Mouse (Mus musculus) lung, postnatal 0 days (tissue): ENCODE measurements around the gene Bri3. TPM values are rescaled to one million over a fixed set of nuclear protein-coding genes. Genes with fewer than 3 reads are reported as not detected.
A peak's percentile ranks its signal among the peaks of the same experiment; 100 is the strongest.
"Not testable (repeated sequence)": the region's sequence is repeated elsewhere in the genome, so short reads cannot be mapped to it uniquely, and the experiment has no call there.

Source experiments
- ATAC-seq: fragments of 200-750 bp; cut with Nextera tagmentation; 2 replicates; pipeline ENCODE4 v1.8.0; 2017; ENCODE audit warnings: moderate library complexity
- DNase-seq: peaks from one replicate; pipeline ENCODE4 v3.0.0-alpha.2; 2016; ENCODE audit warnings: low spot score
- H3K27ac ChIP-seq: fragments of 300-500 bp; sonication (generic); 2 replicates; pipeline ENCODE4 v1.5.1; 2014; ENCODE audit warnings: antibody characterized with exemption, mild to moderate bottlenecking, low read length, mixed read lengths
- H3K27me3 ChIP-seq: fragments of 300-500 bp; sonication (generic); replicated peaks from 2 replicates; pipeline ENCODE4 v1.6.1; 2014; ENCODE audit warnings: low read length, mixed read lengths; ENCODE audit not compliant: insufficient read depth
- H3K36me3 ChIP-seq: fragments of 300-500 bp; sonication (generic); 2 replicates; pipeline ENCODE4 v1.6.1; 2014; ENCODE audit warnings: low read length, mixed read lengths; ENCODE audit not compliant: insufficient read depth
- H3K4me1 ChIP-seq: fragments of 300-500 bp; sonication (generic); 2 replicates; pipeline ENCODE4 v1.6.1; 2014; ENCODE audit warnings: antibody characterized with exemption, low read depth, low read length, mixed read lengths; ENCODE audit not compliant: insufficient read depth
- H3K4me2 ChIP-seq: fragments of 300-500 bp; sonication (generic); replicated peaks from 2 replicates; pipeline ENCODE4 v1.6.1; 2014; ENCODE audit warnings: low read depth, mild to moderate bottlenecking, low read length, moderate library complexity, mixed read lengths
- H3K4me3 ChIP-seq: fragments of 300-500 bp; sonication (generic); 2 replicates; pipeline ENCODE4 v1.5.1; 2014; ENCODE audit warnings: low read depth, low read length
- H3K9ac ChIP-seq: fragments of 300-500 bp; sonication (generic); replicated peaks from 2 replicates; pipeline ENCODE4 v1.6.1; 2014; ENCODE audit warnings: low read depth, mild to moderate bottlenecking
- H3K9me3 ChIP-seq: fragments of 300-500 bp; sonication (generic); 2 replicates; pipeline ENCODE4 v1.6.1; 2016; ENCODE audit warnings: low read length, mixed read lengths
- CTCF ChIP-seq: IDR thresholded peaks from 2 replicates; pipeline ENCODE4 v1.5.1; 2016; ENCODE audit warnings: antibody characterized with exemption, mild to moderate bottlenecking
- EP300 ChIP-seq: IDR thresholded peaks from 2 replicates; pipeline ENCODE4 v1.6.1; 2016; ENCODE audit warnings: antibody characterized with exemption, mild to moderate bottlenecking, control low read depth
- WGBS: fragments of 180-500 bp; shearing (Covaris S2); extraction: QIAGEN DNeasy Blood & Tissue Kit; methylation state at CpG from one replicate; pipeline ENCODE4 v1.1.7; 2014; 5-methylcytosine and 5-hydroxymethylcytosine counted together
- polyA plus RNA-seq: library from polyadenylated mRNA; unstranded; fragments of >200 nt; fragmentation: Nextera tagmentation; extraction: Ambion mirVana; gene quantifications from 2 replicates; pipeline ENCODE4 v1.2.1, GENCODE M21; 2015

The Bri3 gene
- polyA plus RNA-seq, 1 experiment from 2014 or later: 286 TPM

DNA sequence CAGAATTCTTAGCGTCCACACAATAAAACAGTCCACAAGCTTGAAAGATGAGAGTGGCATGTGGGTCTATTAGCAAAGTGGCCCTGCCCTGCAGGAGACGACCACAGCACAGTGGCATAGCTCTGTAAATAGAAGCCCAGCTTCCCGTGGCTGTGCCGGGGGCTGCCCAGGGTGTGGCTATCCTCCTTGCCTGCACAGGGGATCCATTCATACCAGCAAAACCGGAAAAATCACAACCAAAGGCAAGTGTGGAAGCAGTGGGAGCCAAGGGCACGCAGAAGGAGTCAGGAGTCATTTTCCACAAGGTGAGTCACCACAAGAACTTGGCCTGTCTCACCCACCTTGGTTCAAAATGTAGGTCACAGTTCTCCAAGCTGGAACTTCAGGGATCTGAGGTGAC is 74.0 kb downstream of the Bri3 start:
- H3K27ac ChIP-seq: peak overlapping the region; percentile 81
- WGBS: 41% methylated on average over 6 of the region's 6 CpGs
- no peak for TF ChIP-seq EP300
- no peak for TF ChIP-seq CTCF

DNA sequence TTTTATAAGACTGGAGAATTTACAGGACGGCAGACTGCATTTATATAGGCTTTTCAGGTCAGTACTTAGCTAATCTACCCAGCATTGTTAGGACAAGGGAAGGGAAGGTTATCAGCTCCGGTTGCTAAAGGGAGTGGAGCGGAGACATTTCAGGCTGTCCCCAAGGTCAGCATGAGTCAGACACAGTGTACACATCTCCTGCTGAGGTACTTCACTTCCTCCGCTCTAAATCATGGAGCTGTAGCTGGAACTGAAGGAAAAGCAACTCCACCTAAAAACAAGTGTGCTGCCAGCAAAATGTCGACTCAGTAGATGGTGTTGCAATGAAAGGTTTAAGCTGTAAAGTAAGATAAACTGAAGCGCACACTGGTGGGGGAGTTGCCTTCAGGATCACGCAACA is 77.4 kb downstream of the Bri3 start:
- H3K4me2 ChIP-seq: no peak overlapping the region
- H3K36me3 ChIP-seq: no peaks in the 10 kb centered on the region
- DNase-seq (peak; percentile 93), ATAC-seq (peak; percentile 87)
- TF ChIP-seq EP300 (peak; percentile 88), CTCF (no peak)
- no peaks in the 10 kb centered on the region for H3K9me3 ChIP-seq
- H3K27ac ChIP-seq: 0 out of 2 replicates have a peak overlapping the region, but pooled peaks have one; percentile 68
- no peak overlapping the region for H3K4me3 ChIP-seq
- H3K27me3 ChIP-seq: no peaks in the 10 kb centered on the region
- H3K4me1 ChIP-seq: peaks cover 3% of the 10 kb centered on the region; the same call in 1 of the 2 replicates
- WGBS: 9% methylated on average over 7 of the region's 7 CpGs
- no peak overlapping the region for H3K9ac ChIP-seq

More for the DNA sequence above, 74.0 kb downstream of the Bri3 start:
- no peak overlapping the region for H3K4me2 ChIP-seq
- H3K4me3 ChIP-seq: no peak overlapping the region
- H3K4me1 ChIP-seq: peaks cover 14% of the 10 kb centered on the region; the same call in 1 of the 2 replicates
- no peaks in the 10 kb centered on the region for H3K36me3 ChIP-seq
- ATAC-seq (peak; percentile 48), DNase-seq (peak; percentile 80)
- no peaks in the 10 kb centered on the region for H3K27me3 ChIP-seq
- H3K9me3 ChIP-seq: no peaks in the 10 kb centered on the region
- H3K9ac ChIP-seq: no peak overlapping the region

DNA sequence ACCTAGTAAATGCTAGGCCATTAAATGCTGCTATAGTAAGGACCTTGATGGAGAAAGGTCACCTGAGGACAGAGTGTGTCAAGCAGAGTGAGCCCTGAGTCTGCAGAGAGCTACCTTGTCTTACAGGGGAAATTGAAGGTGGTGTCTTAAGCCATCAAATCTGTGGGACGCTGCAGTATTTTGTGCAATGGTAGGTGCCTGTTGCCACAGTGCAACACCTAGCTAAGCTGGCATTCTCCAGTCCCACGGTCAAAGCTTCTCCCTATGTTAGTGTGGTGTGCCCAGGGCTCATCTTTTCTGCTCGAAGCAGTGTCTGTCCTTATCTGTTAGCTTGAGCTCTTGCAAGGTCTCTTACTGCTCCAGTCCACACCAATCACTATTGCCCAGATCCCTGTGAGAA is 78.5 kb downstream of the Bri3 start:
- H3K4me1 ChIP-seq: peaks cover 3% of the 10 kb centered on the region; the same call in 1 of the 2 replicates
- TF ChIP-seq CTCF (no peak), EP300 (no peak)
- no peaks in the 10 kb centered on the region for H3K27me3 ChIP-seq
- H3K4me3 ChIP-seq: no peak overlapping the region
- H3K9me3 ChIP-seq: no peaks in the 10 kb centered on the region
- 76% methylated on average over 3 of the region's 3 CpGs for WGBS
- ATAC-seq (no peak), DNase-seq (no peak)
- peak overlapping the region; percentile 51; the same call in 1 of the 2 replicates for H3K27ac ChIP-seq
- no peak overlapping the region for H3K4me2 ChIP-seq
- no peak overlapping the region for H3K9ac ChIP-seq
- H3K36me3 ChIP-seq: no peaks in the 10 kb centered on the region

DNA sequence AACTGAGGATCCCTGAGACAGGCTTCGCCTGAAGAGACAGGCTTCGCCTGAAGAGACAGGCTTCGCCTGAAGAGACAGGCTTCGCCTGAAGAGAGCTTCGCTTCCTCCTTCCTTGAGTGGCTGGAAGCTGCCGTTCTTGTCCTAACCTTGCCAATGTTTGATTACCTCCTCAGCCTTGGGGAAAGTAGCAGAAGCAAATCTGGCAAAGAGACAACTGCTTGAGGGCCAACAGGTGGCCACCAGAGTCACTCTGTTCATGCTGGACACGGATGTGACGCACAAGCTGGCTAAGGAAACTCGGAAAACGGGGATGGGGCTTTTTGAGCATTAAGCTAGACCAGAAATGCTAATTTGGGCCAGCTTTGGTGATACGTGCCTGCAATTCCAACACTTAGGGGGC is 89.8 kb downstream of the Bri3 start:
- Histone ChIP-seq H3K9ac (no peak overlapping the region), H3K4me3 (no peak overlapping the region), H3K27ac (no peak overlapping the region), H3K36me3 (no peaks in the 10 kb centered on the region), H3K4me2 (no peak overlapping the region), H3K4me1 (no peaks in the 10 kb centered on the region; the same call in 1 of the 2 replicates), H3K27me3 (no peaks in the 10 kb centered on the region), H3K9me3 (no peaks in the 10 kb centered on the region)
- DNase-seq (peak; percentile 69), ATAC-seq (peak; percentile 65)
- WGBS: 67% methylated on average over 11 of the region's 11 CpGs
- TF ChIP-seq CTCF (no peak), EP300 (no peak)

DNA sequence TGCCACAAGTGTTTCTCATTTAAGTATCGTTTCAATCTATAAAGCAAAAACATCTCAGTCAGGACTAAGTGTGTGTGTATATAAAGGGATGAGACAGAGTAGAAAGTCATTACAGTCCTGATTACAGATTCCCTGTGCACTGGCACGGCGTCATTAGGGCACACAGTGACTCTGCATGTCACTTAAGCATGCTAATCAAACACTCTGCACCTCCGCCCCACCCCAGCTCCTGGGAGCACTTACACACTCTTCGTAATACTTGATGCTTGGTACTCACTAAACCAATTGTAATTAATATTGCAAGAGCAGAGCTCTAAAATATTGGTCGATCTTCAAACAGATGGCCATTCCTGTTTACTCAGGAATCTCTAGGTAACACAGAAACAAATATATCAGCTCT is 91.1 kb downstream of the Bri3 start:
- H3K4me3 ChIP-seq, H3K9ac ChIP-seq, H3K9me3 ChIP-seq, H3K36me3 ChIP-seq, H3K27ac ChIP-seq, H3K4me1 ChIP-seq, H3K4me2 ChIP-seq, H3K27me3 ChIP-seq: not testable (repeated sequence)
- DNase-seq (peak; percentile 75), ATAC-seq (peak; percentile 75)
- TF ChIP-seq EP300: 0 out of 2 replicates have a peak, but pooled peaks have one; percentile 8
- 41% methylated on average over 6 of the region's 6 CpGs for WGBS

DNA sequence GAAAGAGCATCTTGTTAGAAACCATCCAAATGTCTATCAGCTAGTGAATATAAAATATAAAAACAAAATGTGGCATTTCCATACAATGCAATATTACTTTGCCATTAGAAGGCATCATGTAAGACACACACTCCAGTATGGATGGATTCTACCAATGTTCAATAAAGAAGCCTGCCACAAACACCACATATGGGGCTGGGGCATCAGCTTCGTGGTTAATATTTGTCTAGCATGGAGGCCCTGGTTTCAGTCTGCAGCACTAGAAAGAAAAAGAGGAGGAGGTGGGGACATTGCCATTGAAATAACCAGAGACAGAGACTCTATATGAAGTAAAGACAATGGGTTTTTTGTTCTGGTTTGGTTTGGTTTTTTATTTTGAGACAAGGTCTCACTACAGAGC is 94.5 kb downstream of the Bri3 start:
- H3K27me3 ChIP-seq: no peaks in the 10 kb centered on the region
- 24% methylated on average over 1 of the region's 1 CpGs for WGBS
- H3K4me2 ChIP-seq: no peak overlapping the region
- TF ChIP-seq CTCF: no peak
- TF ChIP-seq EP300: no peak
- no peaks in the 10 kb centered on the region for H3K36me3 ChIP-seq
- DNase-seq (no peak), ATAC-seq (no peak)
- H3K27ac ChIP-seq: no peak overlapping the region
- no peak overlapping the region for H3K9ac ChIP-seq
- no peak overlapping the region for H3K4me3 ChIP-seq
- H3K9me3 ChIP-seq: no peaks in the 10 kb centered on the region
- H3K4me1 ChIP-seq: no peaks in the 10 kb centered on the region; the same call in 1 of the 2 replicates

DNA sequence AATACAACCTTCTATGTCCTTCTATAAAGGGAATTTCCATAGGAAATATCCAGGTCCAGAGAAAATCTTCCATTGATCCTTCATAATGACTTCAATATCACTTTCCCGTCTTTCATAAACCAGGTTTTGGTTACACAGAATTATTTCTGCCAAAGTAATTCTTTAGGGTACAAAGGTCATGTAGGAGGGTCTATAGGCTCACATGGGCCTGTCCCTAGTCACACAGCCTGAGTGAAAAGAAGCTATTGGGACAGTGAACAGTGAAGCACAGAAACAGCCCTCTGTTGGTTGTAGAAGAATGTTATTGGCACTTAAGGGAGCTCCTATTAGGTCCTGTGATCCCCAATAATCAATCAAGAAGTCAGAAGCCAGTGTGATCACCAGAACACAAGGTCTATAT is 96.8 kb downstream of the Bri3 start:
- DNase-seq: no peak
- no peak overlapping the region for H3K4me3 ChIP-seq
- no peak for TF ChIP-seq CTCF
- no peak overlapping the region for H3K9ac ChIP-seq
- H3K4me2 ChIP-seq: no peak overlapping the region
- no peaks in the 10 kb centered on the region; the same call in 1 of the 2 replicates for H3K4me1 ChIP-seq
- no peaks in the 10 kb centered on the region for H3K36me3 ChIP-seq
- no peak overlapping the region for H3K27ac ChIP-seq
- no peaks in the 10 kb centered on the region for H3K27me3 ChIP-seq
- H3K9me3 ChIP-seq: no peaks in the 10 kb centered on the region
- WGBS: 66% methylated on average over 1 of the region's 1 CpGs
- ATAC-seq: no peak
